Comparison of ENCODE assay signal across 8 mouse cellular contexts in the genomic region with DNA sequence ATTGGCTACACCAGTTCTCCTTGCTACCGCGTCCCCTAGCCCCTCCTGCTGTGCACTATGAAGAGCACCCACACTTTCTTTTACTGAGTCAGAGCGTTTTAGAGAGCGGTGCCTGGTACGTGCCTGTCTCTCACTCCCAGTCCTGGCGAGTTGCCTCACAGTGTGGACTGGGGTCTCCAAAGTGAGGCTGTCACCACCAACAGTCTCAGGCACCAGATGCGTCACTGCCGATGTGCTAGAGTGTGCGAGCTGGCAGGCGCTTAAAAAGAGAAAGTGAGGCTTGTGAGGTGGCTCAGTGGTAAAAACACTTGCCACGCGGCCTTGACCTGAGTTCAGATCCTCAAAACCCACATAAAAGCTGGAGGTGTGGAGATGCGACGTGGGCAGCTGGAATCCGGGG. TPM values are rescaled to one million over a fixed set of nuclear protein-coding genes. Genes with fewer than 3 reads are reported as not detected.
DNase-seq lines count a peak whose midpoint lies in the region; ATAC-seq and TF ChIP-seq lines count a peak whose summit lies in the region.
"Had no signal": no experiment of that assay in that cellular context is flagged by ENCODE, and none has a peak within 500 bp of the region (broad histone marks: within the 10 kb centered on the region; RNA-seq: fewer than 3 reads in every experiment).

No protein-coding gene starts in this region.

- DNase-seq in kidney, adult 2 months = peak; percentile 2
- DNase-seq in kidney, postnatal 10 days = no peak
- DNase-seq in CH12.LX (ENCODE audit: extremely low read depth) = peak; percentile 23
- DNase-seq in T-cell, adult 2 months (ENCODE audit: low spot score) = peak; percentile 65
- DNase-seq in thymus, postnatal 14 days = no peak
- DNase-seq: left cerebral cortex, postnatal 4 days had no signal

- H3K9me3 ChIP-seq in CH12.LX (replicated peaks; ENCODE audit: low read length) = no peaks in the 10 kb centered on the region
- no peaks in the 10 kb centered on the region for H3K9me3 ChIP-seq in hindbrain, embryonic 15.5 days

- TF ChIP-seq POLR2A in kidney, adult 2 months (IDR thresholded peaks at IDR 0.05; ENCODE audit: low read depth, low read length) = no peak
- TF ChIP-seq POLR2A in CH12.LX (IDR thresholded peaks at IDR 0.05; ENCODE audit: low read depth, low read length) = no peak

- dilution Hi-C loops in CH12.LX (cut with MboI; ENCODE audit: extremely low pct_ligation_motif_present, extremely low pct_unique_long_range_greater_than_20kb, low sequenced_read_pairs) = no loop called here

- H3K4me1 ChIP-seq in kidney, adult 2 months (ENCODE audit: control insufficient read depth, insufficient read depth, low read length) = peaks cover 48% of the 10 kb centered on the region
- peaks cover 32 to 67% of the 10 kb centered on the region in 2 experiments for H3K4me1 ChIP-seq in CH12.LX (ENCODE audit: control insufficient read depth in 1 of 2, insufficient read depth in 2 of 2)
- H3K4me1 ChIP-seq in hindbrain, embryonic 15.5 days (replicated peaks) = peaks cover 68% of the 10 kb centered on the region

- peaks cover 94% of the 10 kb centered on the region for H3K79me2 ChIP-seq in CH12.LX (replicated peaks; ENCODE audit: control insufficient read depth, extremely low read depth, insufficient read depth, poor library complexity, severe bottlenecking)

- ATAC-seq in hindbrain, embryonic 15.5 days (ENCODE audit: low FRiP score, low read depth) = no peak
- no peak for ATAC-seq in erythroid progenitor cell, adult 5-6 weeks (replicated peaks; ENCODE audit: low FRiP score, poor library complexity, severe bottlenecking)

- peak overlapping the region; percentile 30 for H3K9ac ChIP-seq in CH12.LX (ENCODE audit: insufficient read depth, low read depth)
- H3K9ac ChIP-seq in hindbrain, embryonic 15.5 days = no peak overlapping the region

- H3K4me3 ChIP-seq in kidney, adult 2 months (ENCODE audit: insufficient read depth, low read depth, low read length) = no peak overlapping the region
- peak overlapping the region; percentile 22 to 47 (median 24) for H3K4me3 ChIP-seq in CH12.LX (replicated peaks in 1 of 3; ENCODE audit: low read depth in 2 of 3, low read length in 2 of 3, poor library complexity in 1 of 3)
- no peak overlapping the region for H3K4me3 ChIP-seq in hindbrain, embryonic 15.5 days

- WGBS in kidney, adult 2 months = 75% methylated on average over 15 of the region's 15 CpGs
- WGBS in hindbrain, embryonic 15.5 days = 41% methylated on average over 15 of the region's 15 CpGs

- in situ Hi-C loops in CH12.LX (cut with MboI; ENCODE audit: low pct_ligation_motif_present, low pct_unique_long_range_greater_than_20kb, low sequenced_read_pairs) = no loop called here

- H3K27me3 ChIP-seq in kidney, adult 2 months (replicated peaks; ENCODE audit: control insufficient read depth, insufficient read depth, low read length) = no peaks in the 10 kb centered on the region
- H3K27me3 ChIP-seq in CH12.LX (replicated peaks) = no peaks in the 10 kb centered on the region
- H3K27me3 ChIP-seq in hindbrain, embryonic 15.5 days = no peaks in the 10 kb centered on the region

- TF ChIP-seq EP300 in CH12.LX (IDR thresholded peaks at IDR 0.05; ENCODE audit: low read length) = no peak

- no peak overlapping the region for H3K27ac ChIP-seq in kidney, adult 2 months (ENCODE audit: insufficient read depth, low read depth, low read length)
- peak overlapping the region; percentile 89 for H3K27ac ChIP-seq in CH12.LX (ENCODE audit: insufficient read depth, low read depth)
- peak overlapping the region; percentile 42; the same call in 1 of the 2 replicates for H3K27ac ChIP-seq in hindbrain, embryonic 15.5 days (replicated peaks)

- H3K4me2 ChIP-seq in CH12.LX (ENCODE audit: insufficient read depth, low read depth, poor library complexity, severe bottlenecking) = peak overlapping the region; percentile 53
- H3K4me2 ChIP-seq in hindbrain, embryonic 15.5 days = peak overlapping the region; percentile 4; the same call in 1 of the 2 replicates

- no peaks in the 10 kb centered on the region for H3K36me3 ChIP-seq in kidney, adult 2 months (ENCODE audit: control insufficient read depth, insufficient read depth, low read length)
- peaks cover 3 to 50% of the 10 kb centered on the region in 2 experiments for H3K36me3 ChIP-seq in CH12.LX (replicated peaks in 1 of 2; ENCODE audit: control insufficient read depth in 1 of 2, insufficient read depth in 1 of 2, low read length in 1 of 2)
- H3K36me3 ChIP-seq in hindbrain, embryonic 15.5 days = no peaks in the 10 kb centered on the region

- TF ChIP-seq RAD21 in CH12.LX (IDR thresholded peaks at IDR 0.05; ENCODE audit: low read depth, low read length) = no peak

- TF ChIP-seq CTCF in kidney, adult 2 months (conservative IDR thresholded peaks at IDR 0.05; ENCODE audit: insufficient read depth, insufficient read length, low read depth, low read length) = no peak
- 0 out of 4 replicates have a peak, but pooled peaks of 1 of the 2 experiments have one; percentile 1 for TF ChIP-seq CTCF in CH12.LX (conservative IDR thresholded peaks at IDR 0.05 in 1 of 2, IDR thresholded peaks at IDR 0.05 in 1 of 2; ENCODE audit: low read depth in 2 of 2, low read length in 2 of 2)

TF ChIP-seq in CH12.LX, 34 proteins besides CTCF, POLR2A, EP300 and RAD21:
- TF ChIP-seq TBP (conservative IDR thresholded peaks at IDR 0.05; ENCODE audit: low read depth, low read length) (no peak), MXI1 (IDR thresholded peaks at IDR 0.05; ENCODE audit: low read depth, low read length) (peak; percentile 48; the same call in 1 of the 2 replicates), ETS1 (conservative IDR thresholded peaks at IDR 0.05; ENCODE audit: low read depth, low read length) (no peak), ZNF384 (IDR thresholded peaks at IDR 0.05; ENCODE audit: low read depth, low read length) (no peak)

RNA-seq across cellular contexts. Expression of a gene that starts 8.2 kb away (rescaled TPM):
- polyA plus RNA-seq in kidney, adult 2 months (2012; rRNA removed) = 32.0 and 61.3 TPM in 2 replicates
- total RNA-seq in CH12.LX (2012; rRNA removed) (585 and 608 TPM in 2 replicates), CH12.LX (2014; rRNA removed) (809 and 869 TPM in 2 replicates)
- polyA plus RNA-seq in CH12.LX (2012; ENCODE audit: insufficient read length, low read depth) = 1,207 and 1,391 TPM in 2 replicates
- 117 and 138 TPM in 2 replicates for polyA plus RNA-seq in hindbrain, embryonic 15.5 days (2015; fragmentation: Nextera tagmentation; extraction: Ambion mirVana)
- 114 and 141 TPM in 2 replicates for total RNA-seq in erythroid progenitor cell, adult 5-6 weeks (2015; ENCODE audit: low replicate concordance)
- total RNA-seq in erythroid progenitor cell, adult 5-6 weeks (2017; ENCODE audit: low replicate concordance) = 101 and 162 TPM in 2 replicates

Comparison
In these comparisons a context has a peak if more than half of its experiments do, and no peak if none do; other contexts are left out.
1. DNase-seq: peak in kidney, adult 2 months (single experiment), CH12.LX (single experiment) and T-cell, adult 2 months (single experiment); none in kidney, postnatal 10 days (single experiment) and thymus, postnatal 14 days (single experiment).
2. H3K4me3 ChIP-seq: peak in CH12.LX (3 of 3); none in kidney, adult 2 months (single experiment) and hindbrain, embryonic 15.5 days (single experiment).